Mouse (Mus musculus) T-cell, adult 66 days (primary cell): ENCODE measurements around the gene Qsox1. TPM values are rescaled to one million over a fixed set of nuclear protein-coding genes. Genes with fewer than 3 reads are reported as not detected.

ENCODE experiments used
- total RNA-seq, 2 experiments: library from RNA; stranded (reverse); gene quantifications; 3 replicates in 1 of 2; 4 replicates in 1 of 2; pipeline ENCODE4 v1.2.4; 2023

The Qsox1 gene
- 10 to 100 TPM; 49.6 to 51.1 TPM for total RNA-seq

GRCm38 (mm10) chr1:155812581-155813499 lies at the start of gene Qsox1:
Gene Qsox1, minus strand, starts transcription at chr1:155812889.

GRCm38 (mm10) chr1:155751484-155752255 lies 61.0 kb downstream of the Qsox1 start, which contains the start of gene Lhx4:
Gene Lhx4, minus strand, starts transcription at chr1:155751684.

Other genes starting within 250 kb of the Qsox1 start
- gene Lhx4, start 61.2 kb downstream of the Qsox1 start, total RNA-seq: not detected
- 10 to 100 TPM; 98.0 to 99.0 TPM for gene Cep350, start 160.4 kb upstream of the Qsox1 start, total RNA-seq
- 100 to 1,000 TPM; 106 to 126 TPM for gene Tor1aip2, start 222.5 kb upstream of the Qsox1 start, total RNA-seq
- gene Tor1aip1, start 223.6 kb upstream of the Qsox1 start, total RNA-seq: 100 to 1,000 TPM; 119 to 125 TPM